Mouse (Mus musculus) liver, embryonic 16.5 days (tissue): ENCODE measurements around the gene Ess2. TPM values are rescaled to one million over a fixed set of nuclear protein-coding genes. Genes with fewer than 3 reads are reported as not detected.

Source experiments
- ATAC-seq: fragments of 200-750 bp; cut with Nextera tagmentation; 2 replicates; pipeline ENCODE4 v1.8.0; 2017; ENCODE audit warnings: low read depth, mild to moderate bottlenecking, moderate number of reproducible peaks, moderate library complexity
- H3K27ac ChIP-seq: fragments of 300-500 bp; sonication (generic); 2 replicates; pipeline ENCODE4 v1.5.1; 2014; ENCODE audit warnings: mild to moderate bottlenecking, low read length
- H3K27me3 ChIP-seq: fragments of 300-500 bp; sonication (generic); 2 replicates; pipeline ENCODE4 v1.6.1; 2014; ENCODE audit warnings: low read depth, low read length, mixed read lengths; ENCODE audit not compliant: control insufficient read depth, insufficient read depth
- H3K36me3 ChIP-seq: fragments of 300-500 bp; sonication (generic); 2 replicates; pipeline ENCODE4 v1.6.1; 2014; ENCODE audit warnings: mild to moderate bottlenecking; ENCODE audit not compliant: control insufficient read depth, insufficient read depth
- H3K4me1 ChIP-seq: fragments of 300-500 bp; sonication (generic); 2 replicates; pipeline ENCODE4 v1.6.1; 2014; ENCODE audit warnings: low read depth, low read length, mixed read lengths; ENCODE audit not compliant: control insufficient read depth
- H3K4me2 ChIP-seq: fragments of 300-500 bp; sonication (generic); 2 replicates; pipeline ENCODE4 v1.6.1; 2014; ENCODE audit warnings: low read depth, low read length, mixed read lengths
- H3K4me3 ChIP-seq: fragments of 300-500 bp; sonication (generic); 2 replicates; pipeline ENCODE4 v1.5.1; 2014; ENCODE audit warnings: low read depth, mild to moderate bottlenecking, low read length
- H3K9ac ChIP-seq: fragments of 300-500 bp; sonication (generic); 2 replicates; pipeline ENCODE4 v1.6.1; 2014; ENCODE audit warnings: low read depth, low read length
- H3K9me3 ChIP-seq: fragments of 300-500 bp; sonication (generic); replicated peaks from 2 replicates; pipeline ENCODE4 v1.6.1; 2016; ENCODE audit warnings: low read length; ENCODE audit not compliant: control insufficient read depth
- WGBS: fragments of 180-500 bp; shearing (Covaris S2); extraction: QIAGEN DNeasy Blood & Tissue Kit; methylation state at CpG from one replicate; pipeline ENCODE4 v1.1.7; 2014; ENCODE audit not compliant: insufficient replicate concordance; 5-methylcytosine and 5-hydroxymethylcytosine counted together
- polyA plus RNA-seq: library from polyadenylated mRNA; unstranded; fragments of >200 nt; fragmentation: Nextera tagmentation; extraction: Ambion mirVana; gene quantifications from 2 replicates; pipeline ENCODE4 v1.2.1, GENCODE M21; 2015

Ess2 gene
- polyA plus RNA-seq, 1 experiment from 2014 or later, result 9.1 TPM

GRCm38 (mm10) chr16:17928087-17928580 is 17.0 kb upstream of the Ess2 start, which contains the start of gene Slc25a1:
Gene Slc25a1 (minus strand): TSS chr16:17928219.
- peak within 1 kb of the TSS; percentile 85 for H3K9ac ChIP-seq
- peak within 1 kb of the TSS; percentile 86 for H3K4me3 ChIP-seq
- H3K27ac ChIP-seq, result peak within 1 kb of the TSS; percentile 90
- H3K4me2 ChIP-seq, result peak within 1 kb of the TSS; percentile 99
- peak; percentile 88 for ATAC-seq
- H3K9me3 ChIP-seq, result no peaks in the 10 kb centered on the region
- H3K36me3 ChIP-seq, result no peaks in the 10 kb centered on the region
- no peaks in the 10 kb centered on the region for H3K27me3 ChIP-seq
- WGBS, result under 1% methylated on average over 47 of the region's 47 CpGs
- H3K4me1 ChIP-seq, result peaks cover 19% of the 10 kb centered on the region

GRCm38 (mm10) chr16:17927351-17928082 is 16.4 kb upstream of the Ess2 start:
- H3K27me3 ChIP-seq, result no peaks in the 10 kb centered on the region
- H3K4me2 ChIP-seq, result peak overlapping the region; percentile 99
- peak overlapping the region; percentile 90 for H3K27ac ChIP-seq
- 1% methylated on average over 71 of the region's 72 CpGs for WGBS
- peak; percentile 12 for ATAC-seq
- H3K4me3 ChIP-seq, result peak overlapping the region; percentile 86
- peaks cover 22% of the 10 kb centered on the region for H3K4me1 ChIP-seq
- no peaks in the 10 kb centered on the region for H3K36me3 ChIP-seq
- H3K9ac ChIP-seq, result peak overlapping the region; percentile 85
- no peaks in the 10 kb centered on the region for H3K9me3 ChIP-seq

GRCm38 (mm10) chr16:17922163-17922538 is 11.0 kb upstream of the Ess2 start:
- peak overlapping the region; percentile 91 for H3K4me2 ChIP-seq
- peak overlapping the region; percentile 74 for H3K9ac ChIP-seq
- H3K36me3 ChIP-seq, result no peaks in the 10 kb centered on the region
- peak overlapping the region; percentile 88 for H3K27ac ChIP-seq
- H3K9me3 ChIP-seq, result no peaks in the 10 kb centered on the region
- peak overlapping the region; percentile 89 for H3K4me3 ChIP-seq
- peaks cover 20% of the 10 kb centered on the region for H3K4me1 ChIP-seq
- WGBS, result under 1% methylated on average over 14 of the region's 14 CpGs
- peaks cover 6% of the 10 kb centered on the region; the same call in 1 of the 2 replicates for H3K27me3 ChIP-seq
- peak; percentile 16; the same call in 1 of the 2 replicates for ATAC-seq

- Histone ChIP-seq H3K4me1 (peaks cover 20% of the 10 kb centered on the region), H3K4me3 (peak overlapping the region; percentile 89), H3K4me2 (peak overlapping the region; percentile 91), H3K9me3 (no peaks in the 10 kb centered on the region), H3K9ac (peak overlapping the region; percentile 74), H3K27me3 (peaks cover 11% of the 10 kb centered on the region), H3K36me3 (no peaks in the 10 kb centered on the region), H3K27ac (peak overlapping the region; percentile 88)
- 1% methylated on average over 47 of the region's 47 CpGs for WGBS
- peak; percentile 92 for ATAC-seq
Measured at GRCm38 (mm10) chr16:17921325-17922162, 10.4 kb upstream of the Ess2 start.

- Histone ChIP-seq H3K4me3 (no peak overlapping the region), H3K9ac (peak overlapping the region; percentile 5; the same call in 1 of the 2 replicates), H3K9me3 (no peaks in the 10 kb centered on the region), H3K4me2 (peak overlapping the region; percentile 91), H3K27me3 (peaks cover 21% of the 10 kb centered on the region), H3K4me1 (peaks cover 20% of the 10 kb centered on the region), H3K36me3 (no peaks in the 10 kb centered on the region), H3K27ac (no peak overlapping the region)
- ATAC-seq, result no peak
- WGBS, result 38% methylated on average over 20 of the region's 20 CpGs
Measured at GRCm38 (mm10) chr16:17920586-17920985, 9.4 kb upstream of the Ess2 start.

GRCm38 (mm10) chr16:17914307-17915249 is 3.4 kb upstream of the Ess2 start, which contains the start of gene Gsc2:
Gene Gsc2 (minus strand): TSS chr16:17915059.
- no peak for ATAC-seq
- peak within 1 kb of the TSS; percentile 62 for H3K4me2 ChIP-seq
- peaks cover 16% of the 10 kb centered on the region for H3K4me1 ChIP-seq
- no peak within 1 kb of the TSS for H3K9ac ChIP-seq
- under 1% methylated on average over 104 of the region's 106 CpGs for WGBS
- peaks cover 61% of the 10 kb centered on the region for H3K27me3 ChIP-seq
- no peak within 1 kb of the TSS for H3K27ac ChIP-seq
- peak within 1 kb of the TSS; percentile 42 for H3K4me3 ChIP-seq
- no peaks in the 10 kb centered on the region for H3K36me3 ChIP-seq
- H3K9me3 ChIP-seq, result no peaks in the 10 kb centered on the region

GRCm38 (mm10) chr16:17898462-17898861 is 12.7 kb downstream of the Ess2 start, which contains the start of the genes Dgcr2 and Tssk2:
Gene Dgcr2 (minus strand): TSS chr16:17898562.
Gene Tssk2 (plus strand): TSS chr16:17898637.
- H3K9ac ChIP-seq, result no peak within 1 kb of the TSS
- peaks cover 8% of the 10 kb centered on the region; the same call in 1 of the 2 replicates for H3K36me3 ChIP-seq
- H3K9me3 ChIP-seq, result no peaks in the 10 kb centered on the region
- H3K4me1 ChIP-seq, result no peaks in the 10 kb centered on the region
- WGBS, result 75% methylated on average over 14 of the region's 14 CpGs
- no peak within 1 kb of the TSS for H3K27ac ChIP-seq
- no peak within 1 kb of the TSS for H3K4me3 ChIP-seq
- H3K4me2 ChIP-seq, result no peak within 1 kb of the TSS
- no peak for ATAC-seq
- no peaks in the 10 kb centered on the region for H3K27me3 ChIP-seq

GRCm38 (mm10) chr16:17896091-17896490 is 15.1 kb downstream of the Ess2 start:
- Histone ChIP-seq H3K36me3 (no peaks in the 10 kb centered on the region), H3K4me1 (peaks cover 7% of the 10 kb centered on the region), H3K4me2 (no peak overlapping the region), H3K27ac (no peak overlapping the region), H3K9me3 (no peaks in the 10 kb centered on the region), H3K9ac (no peak overlapping the region), H3K4me3 (no peak overlapping the region), H3K27me3 (no peaks in the 10 kb centered on the region)
- ATAC-seq, result no peak
